8 mouse cellular contexts compared by ENCODE assay signal in the genomic region with DNA sequence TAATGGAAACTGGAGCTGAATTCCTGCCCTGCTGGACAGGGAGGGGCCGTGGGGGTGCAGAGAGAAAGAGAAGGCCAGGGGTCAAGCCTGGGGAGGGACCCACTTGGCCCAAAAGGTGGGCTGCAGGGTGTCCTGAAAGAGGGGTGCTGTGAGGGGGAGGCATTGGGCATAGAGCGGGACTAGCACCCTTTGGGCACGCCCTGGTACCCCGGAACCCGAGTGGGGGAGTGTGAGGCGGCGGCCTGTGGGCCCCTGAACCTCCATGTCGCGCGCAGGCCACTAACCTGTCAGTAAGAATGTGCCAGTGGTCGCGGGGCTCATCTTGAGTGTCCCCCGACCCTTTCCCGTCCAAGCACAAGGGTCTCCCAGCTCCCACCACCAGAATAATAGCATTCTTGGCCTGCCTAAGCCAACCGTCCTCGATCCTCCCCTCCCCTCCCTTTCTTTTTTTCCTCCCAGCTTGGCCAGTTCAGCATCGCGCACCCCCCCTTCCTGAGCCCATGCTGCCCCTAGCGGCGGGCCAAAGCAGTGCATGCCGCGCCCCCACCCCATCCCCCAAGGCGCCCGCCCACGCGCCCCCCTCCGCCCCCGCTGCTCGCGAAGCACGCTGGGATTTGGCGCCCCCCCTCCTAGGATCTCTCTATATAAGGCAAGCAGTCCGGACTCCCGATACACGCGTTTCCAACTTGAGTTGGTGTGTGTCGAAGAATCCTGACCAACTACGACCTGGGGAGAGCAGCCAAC. TPM values are rescaled to one million over a fixed set of nuclear protein-coding genes. Genes with fewer than 3 reads are reported as not detected.
DNase-seq lines count a peak whose midpoint lies in the region; ATAC-seq lines count a peak whose summit lies in the region.

Gene Sgce (minus strand): TSS at position 512 of the 744 bp plus-strand sequence.
Gene Peg10 (plus strand): TSS at position 611 of the 744 bp plus-strand sequence.

- H3K27me3 ChIP-seq in hindbrain, embryonic 16.5 days (replicated peaks; ENCODE audit: control insufficient read depth, insufficient read depth, low read length) = no peaks in the 10 kb centered on the region

- peak within 1 kb of the TSS; percentile 58 for H3K9ac ChIP-seq in hindbrain, embryonic 16.5 days (ENCODE audit: low read depth, low read length)

- peak within 1 kb of the TSS; percentile 63 for H3K4me2 ChIP-seq in hindbrain, embryonic 16.5 days (ENCODE audit: low read length)

- H3K4me3 ChIP-seq in hindbrain, embryonic 16.5 days (ENCODE audit: low read length) = peak within 1 kb of the TSS; percentile 43

- peaks cover 10% of the 10 kb centered on the region for H3K9me3 ChIP-seq in hindbrain, embryonic 16.5 days (ENCODE audit: control insufficient read depth, low read length)

- H3K4me1 ChIP-seq in hindbrain, embryonic 16.5 days (ENCODE audit: control insufficient read depth, insufficient read depth, low read depth, low read length) = no peaks in the 10 kb centered on the region

- DNase-seq in ZHBTc4 (ENCODE audit: low read depth, low spot score) = peak; percentile 87
- peak; percentile 80 to 86 for DNase-seq in cerebellum, postnatal 4 days (ENCODE audit: low spot score in 2 of 2)
- DNase-seq in gastrocnemius, adult 8-10 months (ENCODE audit: low spot score in 2 of 2) = peak; percentile 22 to 45
- peak; percentile 36 to 51 for DNase-seq in left cerebral cortex, adult 8-10 months (ENCODE audit: low spot score in 2 of 2)
- peak; percentile 82 to 83 for DNase-seq in lung, postnatal 4 days
- DNase-seq in retina, postnatal 1 day = peak; percentile 87
- peak; percentile 56 for DNase-seq in urinary bladder, adult 2 months (ENCODE audit: low spot score)

- ATAC-seq in hindbrain, embryonic 16.5 days = peak; percentile 76

- WGBS in hindbrain, embryonic 16.5 days = 50% methylated on average over 34 of the region's 38 CpGs

- H3K27ac ChIP-seq in hindbrain, embryonic 16.5 days (ENCODE audit: low read depth, low read length) = peak within 1 kb of the TSS; percentile 60

- no peaks in the 10 kb centered on the region for H3K36me3 ChIP-seq in hindbrain, embryonic 16.5 days (ENCODE audit: control insufficient read depth, insufficient read depth, low read length)

RNA-seq across cellular contexts. Expression of gene Sgce, which starts in this region (rescaled TPM):
- total RNA-seq in gastrocnemius, adult 8-10 months (2022) = 1 to 10 TPM; 5.1 to 8.5 (median 6.9) TPM
- polyA plus RNA-seq in hindbrain, embryonic 16.5 days (2015; fragmentation: Nextera tagmentation; extraction: Ambion mirVana) = 58.3 and 59.7 TPM in 2 replicates
- 10 to 100 TPM; 33.0 to 37.0 (median 35.7) TPM for total RNA-seq in left cerebral cortex, adult 8-10 months (2022)
- polyA plus RNA-seq in urinary bladder, adult 2 months (2012; rRNA removed) = 71.6 and 86.3 TPM in 2 replicates

RNA-seq across cellular contexts. Expression of gene Peg10, which starts in this region (rescaled TPM):
- 1 to 10 TPM in 2 of 4 experiments, under 1 TPM in 2; 0.94 to 1.2 (median 1.0) TPM for total RNA-seq in gastrocnemius, adult 8-10 months (2022)
- polyA plus RNA-seq in hindbrain, embryonic 16.5 days (2015; fragmentation: Nextera tagmentation; extraction: Ambion mirVana) = 4.6 and 7.0 TPM in 2 replicates
- total RNA-seq in left cerebral cortex, adult 8-10 months (2022) = 10 to 100 TPM; 15.3 to 18.5 (median 16.4) TPM
- 5.5 and 8.5 TPM in 2 replicates for polyA plus RNA-seq in urinary bladder, adult 2 months (2012; rRNA removed)

Comparison
In these comparisons a context has a peak if more than half of its experiments do, and no peak if none do; other contexts are left out.
1. Peak in every context shown above with its lines: DNase-seq, ATAC-seq, H3K4me3 ChIP-seq and H3K27ac ChIP-seq.
2. RNA of gene Peg10 (total RNA-seq): 15.3 to 18.5 TPM in left cerebral cortex, adult 8-10 months; 0.94 to 1.2 TPM in gastrocnemius, adult 8-10 months; every median in the first group is over 4 times any median in the second.
3. DNase-seq: peak in every context shown above with its lines; median percentile 87 in ZHBTc4; 87 in retina, postnatal 1 day; 83 in cerebellum, postnatal 4 days; 82 in lung, postnatal 4 days; 56 in urinary bladder, adult 2 months; 44 in left cerebral cortex, adult 8-10 months; 34 in gastrocnemius, adult 8-10 months.